Mouse (Mus musculus): ENCODE measurements at regions not wholly inside any gene's neighbourhood (a gene's known extent, or its start where the extent isn't known, plus 50 kb on each side); places are given as distances from the start of the nearest gene placed in this dataset.

- no peak for DNase-seq (ENCODE audit: low read depth, low spot score)
Measured at GRCm38 (mm10) chrX:22554340-22554739, 809.4 kb upstream of the Gm28269 start.

- DNase-seq (ENCODE audit: low read depth, low spot score), result peak; percentile 0
Measured at GRCm38 (mm10) chrX:22550121-22550520, 805.2 kb upstream of the Gm28269 start.
